Mouse (Mus musculus) liver, embryonic 15.5 days (tissue): ENCODE measurements around the gene Il10. TPM values are rescaled to one million over a fixed set of nuclear protein-coding genes. Genes with fewer than 3 reads are reported as not detected.

Experiments
- ATAC-seq: fragments of 200-750 bp; cut with Nextera tagmentation; 2 replicates; pipeline ENCODE4 v1.8.0; 2017; ENCODE audit warnings: moderate number of reproducible peaks, mild to moderate bottlenecking, moderate library complexity; ENCODE audit not compliant: insufficient read depth
- H3K27ac ChIP-seq: fragments of 300-500 bp; sonication (generic); replicated peaks from 2 replicates; pipeline ENCODE4 v1.5.1; 2015; ENCODE audit warnings: mild to moderate bottlenecking, inconsistent platforms
- H3K27me3 ChIP-seq: fragments of 300-500 bp; sonication (generic); 2 replicates; pipeline ENCODE4 v1.6.1; 2015; ENCODE audit warnings: mild to moderate bottlenecking, inconsistent platforms
- H3K36me3 ChIP-seq: fragments of 300-500 bp; sonication (generic); replicated peaks from 2 replicates; pipeline ENCODE4 v1.6.1; 2015; ENCODE audit warnings: moderate library complexity, mild to moderate bottlenecking, inconsistent platforms
- H3K4me1 ChIP-seq: fragments of 300-500 bp; sonication (generic); replicated peaks from 2 replicates; pipeline ENCODE4 v1.6.1; 2015; ENCODE audit warnings: inconsistent platforms
- H3K4me2 ChIP-seq: fragments of 300-500 bp; sonication (generic); 2 replicates; pipeline ENCODE4 v1.6.1; 2015; ENCODE audit warnings: moderate library complexity, mild to moderate bottlenecking, inconsistent platforms
- H3K4me3 ChIP-seq: fragments of 300-500 bp; sonication (generic); replicated peaks from 2 replicates; pipeline ENCODE4 v1.5.1; 2015; ENCODE audit warnings: mild to moderate bottlenecking, inconsistent platforms
- H3K9ac ChIP-seq: fragments of 300-500 bp; sonication (generic); 2 replicates; pipeline ENCODE4 v1.6.1; 2015; ENCODE audit warnings: moderate library complexity, mild to moderate bottlenecking, inconsistent platforms
- H3K9me3 ChIP-seq: fragments of 300-500 bp; sonication (generic); replicated peaks from 2 replicates; pipeline ENCODE4 v1.6.1; 2016; ENCODE audit warnings: inconsistent platforms
- WGBS: fragments of 180-500 bp; shearing (Covaris S2); methylation state at CpG from one replicate; pipeline ENCODE4 v1.1.7; 2015; ENCODE audit warnings: mixed read lengths; ENCODE audit not compliant: insufficient replicate concordance; 5-methylcytosine and 5-hydroxymethylcytosine counted together
- polyA plus RNA-seq: library from polyadenylated mRNA; unstranded; fragments of >200 nt; fragmentation: Nextera tagmentation; extraction: Ambion mirVana; gene quantifications from 2 replicates; pipeline ENCODE4 v1.2.1, GENCODE M21; 2015

Il10 gene
- polyA plus RNA-seq, 1 experiment from 2014 or later, result not detected

- Histone ChIP-seq H3K4me1 (peaks cover 60% of the 10 kb centered on the region), H3K36me3 (peaks cover 3% of the 10 kb centered on the region; the same call in 1 of the 2 replicates)
- no peak for ATAC-seq
Measured at GRCm38 (mm10) chr1:131062821-131063220, 43.2 kb downstream of the Il10 start.

GRCm38 (mm10) chr1:131064202-131064601 lies 44.6 kb downstream of the Il10 start:
- ATAC-seq, result no peak
- Histone ChIP-seq H3K27ac (no peak overlapping the region), H3K4me1 (peaks cover 72% of the 10 kb centered on the region)

More at GRCm38 (mm10) chr1:131062821-131063220, 43.2 kb downstream of the Il10 start:
- H3K27ac ChIP-seq, result no peak overlapping the region
- H3K9ac ChIP-seq, result no peak overlapping the region
- no peaks in the 10 kb centered on the region for H3K9me3 ChIP-seq
- H3K4me2 ChIP-seq, result no peak overlapping the region
- H3K4me3 ChIP-seq, result no peak overlapping the region
- H3K27me3 ChIP-seq, result no peaks in the 10 kb centered on the region
- 69% methylated on average over 6 of the region's 6 CpGs for WGBS

GRCm38 (mm10) chr1:131068011-131068727 lies 48.5 kb downstream of the Il10 start:
- no peaks in the 10 kb centered on the region for H3K9me3 ChIP-seq
- WGBS, result 30% methylated on average over 10 of the region's 10 CpGs
- H3K4me2 ChIP-seq, result peak overlapping the region; percentile 49
- no peaks in the 10 kb centered on the region for H3K36me3 ChIP-seq
- H3K27ac ChIP-seq, result peak overlapping the region; percentile 74
- H3K9ac ChIP-seq, result no peak overlapping the region
- no peaks in the 10 kb centered on the region for H3K27me3 ChIP-seq
- peak; percentile 96 for ATAC-seq
- H3K4me1 ChIP-seq, result peaks cover 63% of the 10 kb centered on the region
- H3K4me3 ChIP-seq, result peak overlapping the region; percentile 22; the same call in 1 of the 2 replicates

More at GRCm38 (mm10) chr1:131064202-131064601, 44.6 kb downstream of the Il10 start:
- H3K36me3 ChIP-seq, result no peaks in the 10 kb centered on the region
- no peaks in the 10 kb centered on the region for H3K27me3 ChIP-seq
- H3K9ac ChIP-seq, result no peak overlapping the region
- no peak overlapping the region for H3K4me2 ChIP-seq
- WGBS, result 40% methylated on average over 6 of the region's 6 CpGs
- H3K9me3 ChIP-seq, result no peaks in the 10 kb centered on the region
- H3K4me3 ChIP-seq, result no peak overlapping the region

- H3K9ac ChIP-seq, result no peak overlapping the region
- H3K27ac ChIP-seq, result peak overlapping the region; percentile 74
- 77% methylated on average over 7 of the region's 7 CpGs for WGBS
- H3K4me1 ChIP-seq, result peaks cover 66% of the 10 kb centered on the region
- no peaks in the 10 kb centered on the region for H3K36me3 ChIP-seq
- no peaks in the 10 kb centered on the region for H3K9me3 ChIP-seq
- H3K4me2 ChIP-seq, result peak overlapping the region; percentile 49; the same call in 1 of the 2 replicates
- no peak overlapping the region for H3K4me3 ChIP-seq
- H3K27me3 ChIP-seq, result no peaks in the 10 kb centered on the region
- no peak for ATAC-seq
Measured at GRCm38 (mm10) chr1:131069010-131069409, 49.4 kb downstream of the Il10 start.

- no peaks in the 10 kb centered on the region for H3K27me3 ChIP-seq
- no peak overlapping the region for H3K4me3 ChIP-seq
- peaks cover 85% of the 10 kb centered on the region for H3K4me1 ChIP-seq
- ATAC-seq, result no peak
- H3K9me3 ChIP-seq, result no peaks in the 10 kb centered on the region
- 0 out of 2 replicates have a peak overlapping the region, but pooled peaks have one; percentile 25 for H3K4me2 ChIP-seq
- no peaks in the 10 kb centered on the region for H3K36me3 ChIP-seq
- no peak overlapping the region for H3K9ac ChIP-seq
- 53% methylated on average over 7 of the region's 7 CpGs for WGBS
- H3K27ac ChIP-seq, result peak overlapping the region; percentile 45; the same call in 1 of the 2 replicates
Measured at GRCm38 (mm10) chr1:131072376-131072990, 52.8 kb downstream of the Il10 start.

- H3K27ac ChIP-seq, result peak overlapping the region; percentile 53
- H3K4me3 ChIP-seq, result no peak overlapping the region
- peaks cover 85% of the 10 kb centered on the region for H3K4me1 ChIP-seq
- peak overlapping the region; percentile 13; the same call in 1 of the 2 replicates for H3K4me2 ChIP-seq
- no peaks in the 10 kb centered on the region for H3K36me3 ChIP-seq
- 21% methylated on average over 8 of the region's 8 CpGs for WGBS
- no peaks in the 10 kb centered on the region for H3K27me3 ChIP-seq
- no peak overlapping the region for H3K9ac ChIP-seq
- H3K9me3 ChIP-seq, result no peaks in the 10 kb centered on the region
- 0 out of 2 replicates have a peak, but pooled peaks have one; percentile 11 for ATAC-seq
Measured at GRCm38 (mm10) chr1:131074524-131074938, 54.9 kb downstream of the Il10 start.

Other genes starting within 250 kb of the Il10 start
- not detected in 2 replicates for gene Fcamr, start 218.9 kb upstream of the Il10 start, polyA plus RNA-seq
- 0.24 and 0.40 TPM in 2 replicates for gene Pigr, start 193.2 kb upstream of the Il10 start, polyA plus RNA-seq
- gene Fcmr, start 154.2 kb upstream of the Il10 start, polyA plus RNA-seq, result not detected in 2 replicates
- not detected in 2 replicates for gene Il24, start 132.4 kb upstream of the Il10 start, polyA plus RNA-seq
- not detected in 2 replicates for gene Il20, start 108.4 kb upstream of the Il10 start, polyA plus RNA-seq
- not detected in 2 replicates for gene Il19, start 79.7 kb upstream of the Il10 start, polyA plus RNA-seq
- gene Mapkapk2, start 78.0 kb downstream of the Il10 start, polyA plus RNA-seq, result 13.0 and 15.7 TPM in 2 replicates
- gene Dyrk3, start 118.5 kb downstream of the Il10 start, polyA plus RNA-seq, result 16.6 and 18.3 TPM in 2 replicates
- 26.0 and 28.1 TPM in 2 replicates for gene Eif2d, start 133.3 kb downstream of the Il10 start, polyA plus RNA-seq
- 6.1 and 6.7 TPM in 2 replicates for gene Rassf5, start 225.4 kb downstream of the Il10 start, polyA plus RNA-seq